Mouse (Mus musculus): Measurements from ENCODE around the gene Loxl3.

- no peak for TF ChIP-seq CTCF (IDR thresholded peaks at IDR 0.05; ENCODE audit: borderline replicate concordance, insufficient read depth, low read length)
- no peak for TF ChIP-seq POLR2A (IDR thresholded peaks at IDR 0.05; ENCODE audit: low read depth, low read length)
These were observed 6.7 kb upstream of the Loxl3 start for GRCm38 (mm10) chr6:83027293-83027692.

All from embryonic fibroblast, embryonic 13.5 days (primary cell).